Mouse (Mus musculus) ovary, postnatal 10 days (tissue): Measurements from ENCODE around the gene Eif2d.

Experiments
- DNase-seq: peaks from one replicate; pipeline ENCODE4 v3.0.0; 2022; ENCODE audit warnings: low spot score

The Eif2d gene

GRCm38 (mm10) chr1:131184253-131184955, 31.4 kb downstream of the Eif2d start:
- DNase-seq = no peak

- DNase-seq = no peak
These were observed 32.1 kb downstream of the Eif2d start for GRCm38 (mm10) chr1:131184956-131185660.

- no peak for DNase-seq
These were observed 33.0 kb downstream of the Eif2d start for GRCm38 (mm10) chr1:131185821-131186506.

DNA sequence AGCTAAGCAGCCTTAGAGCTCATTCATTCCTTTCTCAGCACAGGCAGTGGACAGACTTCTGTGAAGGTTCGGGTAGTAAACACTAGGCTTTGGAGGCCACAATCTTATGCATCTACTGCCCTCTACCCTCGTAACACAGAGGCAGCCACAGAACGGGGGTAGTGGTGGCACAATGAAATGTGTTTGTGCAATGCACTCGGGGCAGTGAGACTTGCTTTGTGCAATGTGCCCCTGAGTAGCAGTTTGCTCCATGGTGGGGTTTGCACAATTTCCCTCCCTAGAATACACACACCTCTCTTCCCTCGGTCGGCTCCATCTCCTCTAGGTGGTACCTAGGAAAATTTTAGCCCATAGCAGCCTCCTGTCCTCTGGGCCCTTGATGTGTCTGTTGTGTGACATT, 34.0 kb downstream of the Eif2d start:
- no peak for DNase-seq

- no peak for DNase-seq
These were observed 34.9 kb downstream of the Eif2d start for GRCm38 (mm10) chr1:131187856-131188255.

GRCm38 (mm10) chr1:131188655-131189054, 35.7 kb downstream of the Eif2d start:
- no peak for DNase-seq

GRCm38 (mm10) chr1:131193746-131194145, 40.8 kb downstream of the Eif2d start:
- DNase-seq = no peak

- DNase-seq = no peak
These were observed 42.7 kb downstream of the Eif2d start for GRCm38 (mm10) chr1:131195653-131196052.

- no peak for DNase-seq
These were observed 43.1 kb downstream of the Eif2d start for GRCm38 (mm10) chr1:131196107-131196506.

GRCm38 (mm10) chr1:131198417-131198960, 45.5 kb downstream of the Eif2d start:
- DNase-seq = no peak

DNA sequence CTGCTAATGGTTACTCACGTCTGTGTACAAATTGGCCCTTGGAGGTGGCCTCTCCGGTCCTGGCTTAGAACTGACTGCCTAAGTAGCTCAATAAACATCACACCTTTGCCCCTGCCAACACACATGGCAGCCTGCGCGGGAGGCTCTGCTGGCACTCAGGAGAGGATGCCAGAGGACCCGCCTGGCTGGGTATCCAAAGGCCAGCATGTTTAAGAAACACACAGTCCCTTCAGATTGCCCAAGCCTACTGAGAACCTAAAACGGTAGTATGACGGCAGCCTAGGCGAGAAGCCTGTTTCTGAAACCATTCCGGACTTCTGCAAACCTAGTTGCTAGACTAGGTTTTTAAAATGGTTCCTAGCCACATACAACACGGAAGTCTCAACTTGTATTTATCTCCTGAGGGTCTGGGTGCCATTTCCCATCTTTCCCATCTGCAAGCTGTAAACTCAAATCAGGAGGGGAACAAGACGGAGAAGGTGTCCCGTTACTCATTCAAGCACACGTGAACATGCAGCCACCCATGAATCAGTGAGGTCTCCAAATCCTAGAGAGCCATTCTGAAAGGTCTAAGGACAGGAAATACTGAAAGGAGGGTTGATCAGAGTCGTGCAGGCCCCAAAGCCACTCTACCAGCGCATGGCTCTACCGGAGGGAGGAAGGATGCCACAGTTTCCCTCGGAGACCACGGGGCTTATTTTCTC, 46.3 kb downstream of the Eif2d start:
- DNase-seq = no peak

GRCm38 (mm10) chr1:131199976-131200375, 47.0 kb downstream of the Eif2d start:
- DNase-seq = no peak

DNA sequence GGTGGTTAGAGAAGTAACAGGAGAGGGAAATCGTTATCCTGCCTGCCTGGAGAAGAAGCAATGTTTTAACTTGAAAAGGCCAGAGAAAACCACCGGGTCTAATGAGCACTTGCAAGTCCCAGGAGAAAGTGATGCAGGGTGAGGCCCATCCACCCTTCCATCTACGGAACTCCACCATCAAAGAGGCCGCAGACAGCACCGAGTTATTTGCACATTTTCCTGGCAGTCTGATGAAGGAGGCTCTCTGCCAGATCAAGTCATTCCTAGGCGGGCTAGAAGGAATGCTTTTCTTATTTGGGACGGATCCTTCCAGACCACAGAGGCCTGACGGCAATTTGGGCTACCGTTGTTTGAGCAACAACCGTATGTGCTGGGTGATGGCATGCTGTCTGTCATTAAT, 47.6 kb downstream of the Eif2d start:
- DNase-seq = no peak

DNA sequence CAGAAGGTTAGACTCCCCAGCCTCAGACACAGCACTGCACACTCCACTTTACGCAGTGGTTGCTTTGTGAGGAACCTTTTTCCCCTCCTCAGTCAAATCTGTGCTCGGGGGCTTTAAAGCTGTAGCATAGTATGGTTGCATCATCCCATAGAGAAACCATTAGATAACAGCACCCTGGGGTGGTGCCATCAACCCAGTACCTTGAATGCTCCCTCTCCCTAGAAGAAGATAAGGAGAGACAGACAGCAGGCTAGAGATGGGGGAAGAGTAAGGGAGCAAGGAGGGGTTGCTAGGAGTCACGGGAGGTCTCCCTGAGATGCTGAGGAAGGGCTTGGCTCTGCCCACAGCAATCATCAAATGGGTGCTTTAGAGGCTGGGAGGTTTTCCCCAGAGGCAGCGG, 48.4 kb downstream of the Eif2d start:
- no peak for DNase-seq

GRCm38 (mm10) chr1:131204461-131204860, 51.5 kb downstream of the Eif2d start:
- DNase-seq = no peak

GRCm38 (mm10) chr1:131206342-131206741, 53.4 kb downstream of the Eif2d start:
- DNase-seq = no peak

GRCm38 (mm10) chr1:131207531-131207930, 54.5 kb downstream of the Eif2d start:
- DNase-seq = peak; percentile 52

DNA sequence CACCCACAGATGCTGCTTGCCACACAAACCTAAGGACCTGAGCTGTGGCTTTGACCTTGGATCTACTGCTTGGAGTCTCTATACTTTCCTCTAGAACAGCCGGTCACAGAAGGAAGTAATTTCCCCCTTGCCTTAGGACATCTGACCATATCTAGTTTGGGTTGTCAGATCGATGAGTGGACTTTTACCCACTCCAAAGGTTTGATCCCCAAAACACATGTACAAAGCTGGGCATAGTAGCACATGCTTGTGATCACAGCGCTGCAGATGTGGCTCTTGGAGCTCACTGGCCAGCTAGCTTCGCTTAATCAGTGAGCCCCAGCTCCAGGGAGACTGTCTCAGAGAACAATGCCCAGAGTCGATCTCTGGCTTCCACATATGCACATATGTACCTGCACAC, 55.1 kb downstream of the Eif2d start:
- no peak for DNase-seq

- no peak for DNase-seq
These were observed 55.8 kb downstream of the Eif2d start for GRCm38 (mm10) chr1:131208800-131209199.

- DNase-seq = no peak
These were observed 57.0 kb downstream of the Eif2d start for GRCm38 (mm10) chr1:131209971-131210426.

DNA sequence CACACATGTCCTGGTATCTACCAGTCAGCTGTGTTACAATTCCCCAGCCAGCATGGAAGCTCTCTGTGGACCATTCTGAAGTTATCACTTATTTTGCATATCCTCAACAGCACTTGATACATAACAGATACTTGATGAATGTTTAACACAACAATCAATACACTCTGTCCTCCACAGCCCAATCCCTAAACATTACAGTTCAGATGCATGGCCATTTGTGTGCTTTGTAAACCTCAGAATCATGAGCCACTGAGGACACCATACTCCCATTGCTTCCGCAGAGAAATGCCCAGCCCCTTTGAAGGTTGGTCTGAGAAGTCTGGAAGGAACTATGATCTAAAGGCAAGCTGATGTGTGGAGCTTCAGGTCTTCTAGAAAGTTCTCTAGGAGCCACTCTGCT, 58.7 kb downstream of the Eif2d start:
- no peak for DNase-seq

GRCm38 (mm10) chr1:131212956-131213355, 60.0 kb downstream of the Eif2d start:
- no peak for DNase-seq
